Mouse (Mus musculus) heart, adult 2 months (tissue): ENCODE measurements around the gene Hpca. TPM values are rescaled to one million over a fixed set of nuclear protein-coding genes. Genes with fewer than 3 reads are reported as not detected.

Source experiments
- DNase-seq, 2 experiments: peaks; one replicate each; pipeline ENCODE4 v3.0.0; 2021
- H3K27ac ChIP-seq: fragments of 200-600 bp; 2 replicates; pipeline ENCODE4 v1.8.1; 2022
- H3K27me3 ChIP-seq: fragments of 200-500 bp; 2 replicates; pipeline ENCODE4 v1.6.1; 2012; ENCODE audit warnings: mild to moderate bottlenecking, low read length, inconsistent platforms, mixed read lengths; ENCODE audit not compliant: control insufficient read depth, insufficient read depth
- H3K36me3 ChIP-seq: fragments of 200-500 bp; 2 replicates; pipeline ENCODE4 v1.6.1; 2012; ENCODE audit warnings: low read length, inconsistent platforms; ENCODE audit not compliant: control insufficient read depth, insufficient read depth
- H3K4me1 ChIP-seq: fragments of 200-500 bp; 2 replicates; pipeline ENCODE4 v1.6.1; 2011; ENCODE audit warnings: low read length; ENCODE audit not compliant: control insufficient read depth, insufficient read depth
- H3K4me3 ChIP-seq: fragments of 200-600 bp; 2 replicates; pipeline ENCODE4 v1.8.1; 2022
- H3K79me2 ChIP-seq: fragments of 200-500 bp; replicated peaks from 2 replicates; pipeline ENCODE4 v1.6.1; 2012; ENCODE audit warnings: mild to moderate bottlenecking, inconsistent platforms, low read length, moderate library complexity, mixed read lengths; ENCODE audit not compliant: control insufficient read depth, insufficient read depth
- H3K9ac ChIP-seq: fragments of 200-500 bp; 2 replicates; pipeline ENCODE4 v1.6.1; 2012; ENCODE audit warnings: low read depth, mild to moderate bottlenecking, control low read depth, inconsistent platforms, low read length, mixed read lengths
- CTCF ChIP-seq: fragments of 200-600 bp; IDR thresholded peaks from 2 replicates; pipeline ENCODE4 v1.8.1; 2022; ENCODE audit warnings: antibody characterized with exemption, mild to moderate bottlenecking, moderate library complexity
- EP300 ChIP-seq: fragments of 200-500 bp; IDR thresholded peaks from 2 replicates; pipeline ENCODE4 v1.6.1; 2011; ENCODE audit warnings: low read depth, low read length, control low read depth; ENCODE audit not compliant: insufficient read depth
- POLR2A ChIP-seq: fragments of 200-500 bp; IDR thresholded peaks from 2 replicates; pipeline ENCODE4 v1.6.1; 2011; ENCODE audit warnings: mild to moderate bottlenecking, low read depth, low read length, control low read depth; ENCODE audit not compliant: insufficient read depth
- WGBS: fragments of 180-500 bp; shearing (Covaris S2); methylation state at CpG from one replicate; pipeline ENCODE4 v1.1.7; 2018; 5-methylcytosine and 5-hydroxymethylcytosine counted together
- intact Hi-C: fragments of 180-260 bp; cut with DNase I; formaldehyde crosslinking; loops from one replicate; pipeline ENCODE4 v1.15.1; 2025
- polyA plus RNA-seq: library from polyadenylated mRNA; depleted of rRNA; stranded (reverse); fragments of >200 nt; gene quantifications from 2 replicates; pipeline ENCODE4 v1.2.3, GENCODE M21; 2012; rRNA removed
- total RNA-seq, 2 experiments: library from RNA; stranded (reverse); gene quantifications; 2 replicates each; pipeline ENCODE4 v1.2.3; 2021

Gene Hpca
- total and polyA plus RNA-seq, 3 experiments = 0.14 to 0.62 TPM; not detected in 1

- Histone ChIP-seq H3K27me3 (no peaks in the 10 kb centered on the region), H3K36me3 (no peaks in the 10 kb centered on the region; the same call in 1 of the 2 replicates), H3K9ac (no peak overlapping the region), H3K4me1 (no peaks in the 10 kb centered on the region; the same call in none of the 2 replicates), H3K27ac (no peak overlapping the region), H3K4me3 (no peak overlapping the region), H3K79me2 (no peaks in the 10 kb centered on the region; the same call in 1 of the 2 replicates)
- TF ChIP-seq CTCF (no peak), EP300 (no peak), POLR2A (no peak)
- intact Hi-C loops = no loop called here
- 65% methylated on average over 3 of the region's 3 CpGs for WGBS
- no peak for DNase-seq
Observed at GRCm38 (mm10) chr4:129062281-129063075, 59.4 kb downstream of the Hpca start.

Other genes starting within 250 kb of the Hpca start
- 1 to 10 TPM; 1.2 to 1.5 TPM for gene Trim62, start 238.5 kb downstream of the Hpca start, total RNA-seq
- gene Trim62, start 238.5 kb downstream of the Hpca start, polyA plus RNA-seq = 1.2 and 1.3 TPM in 2 replicates
- gene Azin2, start 159.6 kb downstream of the Hpca start, total RNA-seq = 1 to 10 TPM; 2.0 to 3.0 TPM
- 3.2 and 3.7 TPM in 2 replicates for gene Azin2, start 159.6 kb downstream of the Hpca start, polyA plus RNA-seq
- gene Ak2, start 130.1 kb downstream of the Hpca start, total RNA-seq = 10 to 100 TPM; 63.1 to 70.5 TPM
- gene Ak2, start 130.1 kb downstream of the Hpca start, polyA plus RNA-seq = 41.8 and 43.4 TPM in 2 replicates
- gene Rnf19b, start 63.8 kb downstream of the Hpca start, total RNA-seq = 10 to 100 TPM; 27.1 to 28.1 TPM
- 21.1 and 24.7 TPM in 2 replicates for gene Rnf19b, start 63.8 kb downstream of the Hpca start, polyA plus RNA-seq
- not detected for gene Tmem54, start 16.5 kb downstream of the Hpca start, total RNA-seq
- gene Tmem54, start 16.5 kb downstream of the Hpca start, polyA plus RNA-seq = 0.23 TPM in 1 of 2 replicates, not detected in the other
- gene Fndc5, start 15.0 kb upstream of the Hpca start, total RNA-seq = 100 to 1,000 TPM; 338 to 388 TPM
- 197 and 335 TPM in 2 replicates for gene Fndc5, start 15.0 kb upstream of the Hpca start, polyA plus RNA-seq
- 10 to 100 TPM; 10.2 to 14.2 TPM for gene S100pbp, start 67.7 kb upstream of the Hpca start, total RNA-seq
- gene S100pbp, start 67.7 kb upstream of the Hpca start, polyA plus RNA-seq = 6.6 and 13.3 TPM in 2 replicates
- 10 to 100 TPM; 26.3 to 29.7 TPM for gene Yars, start 67.7 kb upstream of the Hpca start, total RNA-seq
- gene Yars, start 67.7 kb upstream of the Hpca start, polyA plus RNA-seq = 10.4 and 18.4 TPM in 2 replicates
- 1 to 10 TPM; 3.2 to 3.7 TPM for gene C77080, start 139.4 kb upstream of the Hpca start, total RNA-seq
- 3.8 and 4.4 TPM in 2 replicates for gene C77080, start 139.4 kb upstream of the Hpca start, polyA plus RNA-seq
- 10 to 100 TPM; 17.7 to 17.9 TPM for gene Sync, start 165.6 kb upstream of the Hpca start, total RNA-seq
- 8.7 and 18.8 TPM in 2 replicates for gene Sync, start 165.6 kb upstream of the Hpca start, polyA plus RNA-seq
- 10 to 100 TPM; 67.0 to 70.7 TPM for gene Rbbp4, start 213.3 kb upstream of the Hpca start, total RNA-seq
- gene Rbbp4, start 213.3 kb upstream of the Hpca start, polyA plus RNA-seq = 16.8 and 34.5 TPM in 2 replicates
- gene Zbtb8os, start 213.7 kb upstream of the Hpca start, total RNA-seq = 10 to 100 TPM; 19.5 to 27.2 TPM
- gene Zbtb8os, start 213.7 kb upstream of the Hpca start, polyA plus RNA-seq = 9.1 and 13.0 TPM in 2 replicates